Mouse (Mus musculus): ENCODE data around the gene Ubac2. TPM values are rescaled to one million over a fixed set of nuclear protein-coding genes. Genes with fewer than 3 reads are reported as not detected.

Ubac2 gene
- polyA plus RNA-seq, 1 experiment from 2014 or later, result 43.2 TPM

GRCm38 (mm10) chr14:121898509-121898908 is 20.1 kb downstream of the Ubac2 start:
- H3K9ac ChIP-seq (replicated peaks; ENCODE audit: low read depth), result no peak overlapping the region
- 80% methylated on average over 11 of the region's 11 CpGs for WGBS
- no peaks in the 10 kb centered on the region for H3K27me3 ChIP-seq (replicated peaks; ENCODE audit: insufficient read depth, low read length)
- H3K36me3 ChIP-seq (ENCODE audit: insufficient read depth, low read length), result no peaks in the 10 kb centered on the region
- no peaks in the 10 kb centered on the region; the same call in 1 of the 2 replicates for H3K4me1 ChIP-seq (ENCODE audit: insufficient read depth, low read depth, low read length)
- H3K27ac ChIP-seq (ENCODE audit: low read length), result no peak overlapping the region
- TF ChIP-seq CTCF (IDR thresholded peaks at IDR 0.05) (no peak), EP300 (IDR thresholded peaks at IDR 0.05) (no peak)
- no peak for ATAC-seq
- H3K4me3 ChIP-seq (ENCODE audit: low read depth, low read length), result no peak overlapping the region
- no peaks in the 10 kb centered on the region for H3K9me3 ChIP-seq (ENCODE audit: low read length)
- no peak overlapping the region for H3K4me2 ChIP-seq (replicated peaks; ENCODE audit: low read depth, low read length)
- no peak for DNase-seq (ENCODE audit: low spot score)

- DNase-seq (ENCODE audit: low spot score) (no peak), ATAC-seq (no peak)
- no peaks in the 10 kb centered on the region for H3K27me3 ChIP-seq (replicated peaks; ENCODE audit: insufficient read depth, low read length)
- no peaks in the 10 kb centered on the region for H3K36me3 ChIP-seq (ENCODE audit: insufficient read depth, low read length)
- H3K4me2 ChIP-seq (replicated peaks; ENCODE audit: low read depth, low read length), result no peak overlapping the region
- H3K9me3 ChIP-seq (ENCODE audit: low read length), result no peaks in the 10 kb centered on the region
- H3K4me3 ChIP-seq (ENCODE audit: low read depth, low read length), result no peak overlapping the region
- TF ChIP-seq EP300 (IDR thresholded peaks at IDR 0.05), result no peak
- TF ChIP-seq CTCF (IDR thresholded peaks at IDR 0.05), result no peak
- H3K9ac ChIP-seq (replicated peaks; ENCODE audit: low read depth), result no peak overlapping the region
- H3K4me1 ChIP-seq (ENCODE audit: insufficient read depth, low read depth, low read length), result no peaks in the 10 kb centered on the region; the same call in 1 of the 2 replicates
- 46% methylated on average over 3 of the region's 3 CpGs for WGBS
- H3K27ac ChIP-seq (ENCODE audit: low read length), result no peak overlapping the region
Observed at GRCm38 (mm10) chr14:121899071-121899470, 20.7 kb downstream of the Ubac2 start.

- Histone ChIP-seq H3K4me3 (ENCODE audit: low read depth, low read length) (no peak overlapping the region), H3K4me2 (replicated peaks; ENCODE audit: low read depth, low read length) (no peak overlapping the region), H3K27me3 (replicated peaks; ENCODE audit: insufficient read depth, low read length) (no peaks in the 10 kb centered on the region), H3K36me3 (ENCODE audit: insufficient read depth, low read length) (no peaks in the 10 kb centered on the region), H3K9me3 (ENCODE audit: low read length) (no peaks in the 10 kb centered on the region), H3K9ac (replicated peaks; ENCODE audit: low read depth) (no peak overlapping the region), H3K4me1 (ENCODE audit: insufficient read depth, low read depth, low read length) (no peaks in the 10 kb centered on the region; the same call in 1 of the 2 replicates), H3K27ac (ENCODE audit: low read length) (no peak overlapping the region)
- TF ChIP-seq CTCF (IDR thresholded peaks at IDR 0.05), result no peak
- no peak for TF ChIP-seq EP300 (IDR thresholded peaks at IDR 0.05)
- WGBS, result 83% methylated on average over 6 of the region's 6 CpGs
- no peak for DNase-seq (ENCODE audit: low spot score)
- ATAC-seq, result no peak
Observed at GRCm38 (mm10) chr14:121901511-121901910, 23.1 kb downstream of the Ubac2 start.

DNA sequence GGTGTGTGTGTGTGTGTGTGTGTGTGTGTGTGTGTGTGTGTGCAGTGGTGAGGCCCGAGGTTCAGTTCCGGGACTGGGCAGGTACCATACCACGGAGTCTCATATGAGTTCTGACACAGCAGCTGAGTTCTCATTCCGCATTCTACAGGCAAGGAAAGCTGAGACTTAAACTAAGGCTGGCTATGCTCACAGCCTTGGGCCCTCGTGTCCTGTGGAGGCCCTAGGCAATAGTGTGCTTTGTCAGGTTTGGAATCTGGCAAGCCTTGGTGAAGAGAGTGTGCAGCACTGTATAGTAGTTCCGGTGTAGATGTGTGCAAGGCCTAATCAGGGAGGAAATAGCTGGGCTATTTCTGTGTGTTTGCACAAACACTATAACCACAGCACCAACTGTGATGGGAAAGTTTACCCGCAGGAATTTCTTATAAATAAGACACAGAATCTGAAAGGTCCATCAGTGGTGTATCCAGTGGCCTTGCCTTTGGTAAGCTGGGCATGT is 25.0 kb downstream of the Ubac2 start:
- no peak overlapping the region for H3K4me2 ChIP-seq (replicated peaks; ENCODE audit: low read depth, low read length)
- ATAC-seq (no peak), DNase-seq (ENCODE audit: low spot score) (no peak)
- H3K9me3 ChIP-seq (ENCODE audit: low read length), result no peaks in the 10 kb centered on the region
- H3K4me1 ChIP-seq (ENCODE audit: insufficient read depth, low read depth, low read length), result no peaks in the 10 kb centered on the region; the same call in 1 of the 2 replicates
- 81% methylated on average over 7 of the region's 7 CpGs for WGBS
- no peak for TF ChIP-seq CTCF (IDR thresholded peaks at IDR 0.05)
- no peak for TF ChIP-seq EP300 (IDR thresholded peaks at IDR 0.05)
- no peak overlapping the region for H3K27ac ChIP-seq (ENCODE audit: low read length)
- H3K27me3 ChIP-seq (replicated peaks; ENCODE audit: insufficient read depth, low read length), result no peaks in the 10 kb centered on the region
- H3K36me3 ChIP-seq (ENCODE audit: insufficient read depth, low read length), result peaks cover 4% of the 10 kb centered on the region; the same call in 1 of the 2 replicates
- no peak overlapping the region for H3K4me3 ChIP-seq (ENCODE audit: low read depth, low read length)
- H3K9ac ChIP-seq (replicated peaks; ENCODE audit: low read depth), result no peak overlapping the region

- Histone ChIP-seq H3K9ac (replicated peaks; ENCODE audit: low read depth) (no peak overlapping the region), H3K27me3 (replicated peaks; ENCODE audit: insufficient read depth, low read length) (no peaks in the 10 kb centered on the region), H3K4me3 (ENCODE audit: low read depth, low read length) (no peak overlapping the region), H3K4me1 (ENCODE audit: insufficient read depth, low read depth, low read length) (no peaks in the 10 kb centered on the region; the same call in 1 of the 2 replicates), H3K4me2 (replicated peaks; ENCODE audit: low read depth, low read length) (no peak overlapping the region), H3K36me3 (ENCODE audit: insufficient read depth, low read length) (peaks cover 4% of the 10 kb centered on the region; the same call in 1 of the 2 replicates), H3K27ac (ENCODE audit: low read length) (no peak overlapping the region), H3K9me3 (ENCODE audit: low read length) (no peaks in the 10 kb centered on the region)
- no peak for ATAC-seq
- WGBS, result 14% methylated on average over 3 of the region's 3 CpGs
- TF ChIP-seq CTCF (IDR thresholded peaks at IDR 0.05) (no peak), EP300 (IDR thresholded peaks at IDR 0.05) (no peak)
- DNase-seq (ENCODE audit: low spot score), result no peak
Observed at GRCm38 (mm10) chr14:121904754-121905153, 26.3 kb downstream of the Ubac2 start.

- no peak overlapping the region for H3K4me2 ChIP-seq (replicated peaks; ENCODE audit: low read depth, low read length)
- TF ChIP-seq EP300 (IDR thresholded peaks at IDR 0.05), result no peak
- no peak for TF ChIP-seq CTCF (IDR thresholded peaks at IDR 0.05)
- H3K36me3 ChIP-seq (ENCODE audit: insufficient read depth, low read length), result peaks cover 4% of the 10 kb centered on the region; the same call in 1 of the 2 replicates
- 57% methylated on average over 8 of the region's 8 CpGs for WGBS
- H3K27me3 ChIP-seq (replicated peaks; ENCODE audit: insufficient read depth, low read length), result no peaks in the 10 kb centered on the region
- no peak overlapping the region for H3K27ac ChIP-seq (ENCODE audit: low read length)
- no peaks in the 10 kb centered on the region for H3K9me3 ChIP-seq (ENCODE audit: low read length)
- no peak overlapping the region for H3K9ac ChIP-seq (replicated peaks; ENCODE audit: low read depth)
- no peaks in the 10 kb centered on the region; the same call in 1 of the 2 replicates for H3K4me1 ChIP-seq (ENCODE audit: insufficient read depth, low read depth, low read length)
- DNase-seq (ENCODE audit: low spot score), result no peak
- no peak overlapping the region for H3K4me3 ChIP-seq (ENCODE audit: low read depth, low read length)
- no peak for ATAC-seq
Observed at GRCm38 (mm10) chr14:121906341-121906991, 28.0 kb downstream of the Ubac2 start.

Data from lung, postnatal 0 days (tissue).